Mouse (Mus musculus): ENCODE results near the gene Arrdc2.
A peak's percentile ranks its signal among the peaks of the same experiment; 100 is the strongest.
"Not testable (repeated sequence)": the region's sequence is repeated elsewhere in the genome, so short reads cannot be mapped to it uniquely, and the experiment has no call there.

Arrdc2 gene

DNA sequence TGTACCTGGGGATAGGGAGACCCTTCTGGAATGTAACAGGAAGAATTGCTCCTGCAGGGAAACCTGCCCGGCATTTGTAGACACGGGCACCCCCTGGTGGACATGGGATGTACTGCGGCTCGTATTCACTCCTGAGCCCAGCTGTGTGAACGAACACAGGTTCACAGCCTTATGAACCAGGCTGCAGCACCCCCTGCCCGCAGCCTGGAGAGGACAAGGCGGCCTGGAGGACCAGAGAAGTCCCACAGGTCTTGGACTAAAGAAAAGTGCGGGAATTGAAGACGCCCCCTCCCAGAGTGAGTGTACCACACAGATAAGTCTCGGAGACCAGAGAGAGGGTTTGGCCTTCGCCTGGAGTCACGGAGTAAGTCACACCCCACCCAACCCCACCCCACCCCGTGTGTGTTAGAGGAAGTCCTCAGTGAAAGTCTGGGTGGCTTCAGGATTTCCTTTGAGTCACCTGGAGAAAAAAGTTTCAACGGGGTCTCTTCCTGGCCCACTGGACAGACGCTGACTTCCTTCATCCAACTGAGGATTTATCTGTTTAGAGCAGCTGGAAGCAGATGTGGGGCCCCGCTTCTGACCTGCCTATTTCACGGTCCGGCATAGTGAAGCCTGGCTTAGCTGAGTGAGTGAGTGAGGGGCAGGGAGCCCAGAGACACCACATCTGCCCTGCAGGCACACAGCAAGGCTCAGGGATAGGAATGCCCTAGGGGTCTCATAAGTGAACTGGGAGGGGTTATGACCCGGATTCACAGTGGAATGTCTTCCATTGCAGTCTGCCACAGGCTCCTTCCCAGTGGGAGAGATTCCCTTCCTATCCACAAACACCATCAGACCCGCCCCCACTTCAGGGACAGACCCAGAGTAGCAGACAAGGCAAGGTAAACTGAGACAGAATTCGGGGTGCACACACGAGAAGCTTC lies 1.9 kb upstream of the Arrdc2 start:
- peak; percentile 94 for DNase-seq (ENCODE audit: low read depth, low spot score)

DNA sequence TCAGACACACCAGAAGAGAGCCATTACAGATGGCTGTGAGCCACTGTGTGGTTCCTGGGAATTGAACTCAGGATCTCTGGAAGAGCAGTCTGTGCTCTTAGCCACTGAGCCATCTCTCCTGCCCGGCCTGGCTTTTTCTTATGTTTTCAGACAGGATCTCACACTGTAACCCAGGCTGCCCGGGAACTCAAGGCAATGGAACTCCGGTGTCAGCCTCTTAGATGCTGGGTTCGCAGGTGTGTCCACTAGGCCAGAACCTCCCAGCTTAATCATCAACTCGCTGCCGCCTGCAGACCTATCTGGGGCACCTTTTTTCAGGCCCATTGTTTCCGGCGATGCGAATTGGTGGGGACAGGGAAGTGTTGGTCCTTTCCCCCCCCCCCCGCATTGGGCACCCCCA lies 1.1 kb upstream of the Arrdc2 start:
- DNase-seq (ENCODE audit: low read depth, low spot score) = no peak

DNA sequence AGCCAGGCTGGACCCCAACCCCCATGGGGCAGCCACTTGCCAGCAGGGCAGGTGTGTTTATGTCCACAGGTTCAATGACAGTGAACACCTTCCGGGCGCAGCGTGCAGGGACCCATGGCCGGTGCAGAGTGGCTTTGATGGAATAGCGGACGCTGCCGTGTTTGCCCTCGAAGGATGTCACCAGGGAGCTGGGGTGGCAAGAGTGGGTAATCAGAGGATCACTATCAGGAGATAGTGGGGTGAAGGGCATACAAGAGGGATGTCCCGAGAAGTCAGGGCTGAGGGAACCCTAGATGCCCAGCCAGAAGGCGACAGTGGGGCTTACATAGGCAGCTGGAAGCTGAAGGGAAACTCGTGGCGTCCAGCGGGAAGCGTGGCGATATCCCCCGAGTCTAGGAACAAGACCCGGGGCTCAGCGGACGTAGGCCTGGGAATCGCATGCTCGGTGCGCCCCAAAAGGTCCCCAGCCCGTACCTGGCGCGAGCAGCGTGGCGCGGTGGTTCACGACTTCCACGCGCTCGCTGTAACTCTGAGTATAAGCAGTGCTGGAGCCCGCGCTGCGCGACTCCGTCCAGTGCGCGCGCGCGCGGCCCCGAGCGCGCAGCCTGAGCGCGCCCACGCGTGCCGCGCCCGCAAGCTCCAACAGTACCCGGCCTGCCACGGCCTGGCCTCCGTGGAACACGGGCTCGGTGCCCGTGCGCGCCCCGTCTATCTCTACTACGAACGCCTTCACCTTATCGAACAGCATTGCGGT lies 689 bp downstream of the Arrdc2 start:
- DNase-seq (ENCODE audit: low read depth, low spot score) = no peak

DNA sequence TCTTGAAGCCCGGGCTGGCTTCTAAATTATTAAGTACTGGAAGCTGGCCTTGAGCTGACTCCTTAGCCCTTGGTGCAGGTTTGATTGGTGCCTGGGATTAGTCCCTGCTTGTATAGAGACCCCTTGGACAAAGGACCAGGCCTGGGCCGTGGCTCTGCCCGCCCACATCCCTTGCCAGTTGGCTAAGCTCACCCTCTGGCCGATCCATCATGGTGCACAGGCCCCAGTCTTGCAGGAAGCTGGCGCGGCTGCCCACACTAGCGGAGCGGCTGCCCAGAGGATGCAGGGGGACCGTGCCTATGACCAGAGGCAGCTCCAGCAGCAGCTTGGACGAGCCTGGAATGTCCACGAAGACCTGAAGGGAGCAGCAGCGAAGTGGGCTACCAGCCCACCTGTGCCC lies 2.9 kb downstream of the Arrdc2 start:
- no peak for DNase-seq (ENCODE audit: low read depth, low spot score)

DNA sequence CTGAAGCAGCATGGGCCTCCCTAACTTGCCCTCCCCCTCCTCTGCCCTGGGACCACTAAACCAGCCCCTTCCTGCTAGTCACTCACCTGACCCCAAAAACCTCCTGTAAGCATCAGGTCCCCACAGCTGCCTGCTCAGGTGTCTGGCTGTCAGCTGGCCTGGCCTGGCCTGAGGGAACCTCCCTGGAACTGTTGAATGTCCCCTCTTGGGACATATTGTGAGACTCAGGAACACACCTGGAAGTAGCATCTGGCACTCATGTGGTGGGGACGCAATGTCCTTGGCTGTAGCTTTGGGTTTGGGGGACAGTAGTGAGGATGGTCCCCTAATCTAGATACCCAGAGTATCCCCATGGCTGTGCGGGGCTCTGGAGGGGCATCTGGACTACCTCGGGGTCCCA lies 5.4 kb downstream of the Arrdc2 start:
- DNase-seq (ENCODE audit: low read depth, low spot score) = no peak

DNA sequence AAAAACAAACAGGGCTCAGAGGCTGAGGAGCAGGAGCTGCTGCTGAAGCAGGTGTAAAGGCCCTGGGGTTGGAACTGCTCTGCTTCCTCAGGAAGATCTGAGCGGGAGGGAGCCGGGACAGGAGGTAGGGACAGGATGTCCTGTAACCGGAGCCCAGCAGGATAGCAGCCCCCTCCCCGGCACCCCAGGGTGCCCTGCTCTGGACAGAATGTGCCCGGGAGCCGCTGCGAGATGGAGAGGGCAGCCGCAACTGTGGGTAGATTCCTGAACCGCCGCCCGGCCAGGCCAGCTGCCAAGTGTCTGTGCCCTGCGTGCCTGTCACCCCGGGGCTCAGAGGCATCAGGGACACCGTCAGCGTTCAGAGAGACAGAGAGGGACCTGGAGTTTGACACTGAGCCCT lies 6.0 kb downstream of the Arrdc2 start:
- no peak for DNase-seq (ENCODE audit: low read depth, low spot score)

DNA sequence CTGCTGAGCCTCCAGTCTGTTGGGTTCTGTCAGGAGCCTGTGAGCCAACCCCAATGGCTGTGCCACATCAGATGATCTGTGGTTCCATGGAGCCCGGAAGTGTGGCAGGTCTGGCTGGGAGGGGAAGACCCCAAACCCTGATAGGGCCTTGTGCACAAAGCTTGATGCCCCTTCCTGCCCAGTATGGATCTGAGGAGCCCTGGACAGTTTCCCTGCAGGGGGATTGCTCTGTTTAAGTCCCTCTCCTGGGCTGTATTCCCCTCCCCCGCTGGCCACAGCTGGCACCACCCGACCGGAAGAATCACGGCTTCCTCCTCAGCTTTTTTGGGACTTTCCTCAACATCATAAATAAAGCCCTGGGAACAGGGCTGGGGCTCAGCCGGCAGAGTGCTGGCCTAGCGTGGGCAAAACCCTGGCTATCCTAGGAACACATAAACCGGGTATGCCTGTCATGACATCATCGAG lies 6.5 kb downstream of the Arrdc2 start:
- no peak for DNase-seq (ENCODE audit: low read depth, low spot score)

DNA sequence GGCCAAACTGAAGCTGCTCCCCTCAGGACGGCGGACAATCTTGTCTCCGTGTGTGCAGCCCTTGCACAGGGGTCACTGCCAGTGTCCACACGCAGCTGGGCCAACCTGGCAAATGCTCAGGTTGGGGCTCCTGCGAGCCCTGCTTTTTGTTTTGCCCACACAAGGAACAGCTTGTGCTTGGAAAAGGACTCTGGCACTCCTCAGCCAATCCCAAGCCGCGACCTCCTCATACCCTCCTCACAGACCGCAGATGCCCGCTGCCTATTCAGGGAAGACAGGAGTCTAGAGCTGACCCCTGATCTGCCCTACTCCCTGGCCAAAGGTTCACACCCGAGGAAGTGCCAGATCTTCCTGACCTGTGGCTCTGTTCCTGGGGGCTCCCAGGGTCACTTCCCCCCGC lies 7.1 kb downstream of the Arrdc2 start:
- DNase-seq (ENCODE audit: low read depth, low spot score) = no peak

DNA sequence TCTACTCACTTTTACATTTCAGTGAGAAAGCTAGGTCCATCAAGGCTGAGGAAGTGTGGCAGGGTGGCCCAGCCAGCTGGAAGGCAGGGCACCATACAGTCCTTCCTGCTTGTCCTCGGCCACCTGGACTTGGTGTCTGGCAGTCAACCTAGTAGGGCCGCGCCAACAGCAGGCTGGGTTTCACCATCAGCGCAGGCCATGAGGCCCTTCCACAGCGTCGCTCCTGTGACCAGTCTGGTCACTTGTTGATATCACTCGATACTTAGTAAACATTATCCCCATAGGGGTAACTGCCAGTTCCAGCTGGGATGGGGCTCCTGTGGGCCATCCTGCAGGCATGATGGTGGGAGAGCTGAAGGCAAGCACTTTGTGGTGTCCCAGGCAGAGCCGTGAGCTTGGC lies 8.0 kb downstream of the Arrdc2 start:
- DNase-seq (ENCODE audit: low read depth, low spot score) = no peak

DNA sequence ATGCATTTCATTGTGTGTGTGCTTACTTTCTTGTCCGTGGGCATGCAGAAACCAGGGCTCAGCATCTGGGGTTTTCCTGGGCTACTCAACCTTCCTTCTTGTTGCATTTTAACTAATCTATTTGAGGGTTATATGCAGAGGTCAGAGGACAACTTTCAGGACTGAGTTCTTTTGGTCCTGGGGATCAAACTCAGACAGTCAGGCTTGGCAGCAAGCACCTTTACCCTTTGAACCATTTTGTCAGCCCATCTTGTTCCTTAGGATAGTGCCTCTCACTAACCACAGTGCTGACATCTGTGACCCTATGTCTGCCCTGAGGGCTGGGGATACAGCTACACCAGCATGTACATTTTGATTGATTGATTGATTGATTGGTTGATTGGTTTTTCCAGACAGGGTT lies 11.7 kb downstream of the Arrdc2 start:
- DNase-seq (ENCODE audit: low read depth, low spot score) = no peak

DNA sequence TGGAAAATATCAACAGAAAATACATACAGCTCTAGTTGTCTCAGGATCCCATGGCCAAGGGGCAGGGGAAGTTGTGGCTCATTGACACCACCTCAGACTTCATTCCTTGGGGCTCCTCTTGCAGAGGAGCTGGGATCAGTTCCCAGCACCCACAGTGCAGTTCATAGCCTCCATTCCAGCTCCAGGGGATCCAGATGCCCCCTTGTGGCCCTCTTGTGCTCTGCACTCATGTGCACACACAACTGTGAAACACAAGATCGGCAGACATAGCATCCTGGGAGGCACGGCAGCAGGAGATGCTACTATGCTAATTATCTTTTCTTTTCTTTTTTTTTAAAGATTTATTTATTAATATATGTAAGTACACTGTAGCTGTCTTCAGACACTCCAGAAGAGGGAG lies 12.5 kb downstream of the Arrdc2 start:
- DNase-seq (ENCODE audit: low read depth, low spot score) = peak; percentile 75

DNA sequence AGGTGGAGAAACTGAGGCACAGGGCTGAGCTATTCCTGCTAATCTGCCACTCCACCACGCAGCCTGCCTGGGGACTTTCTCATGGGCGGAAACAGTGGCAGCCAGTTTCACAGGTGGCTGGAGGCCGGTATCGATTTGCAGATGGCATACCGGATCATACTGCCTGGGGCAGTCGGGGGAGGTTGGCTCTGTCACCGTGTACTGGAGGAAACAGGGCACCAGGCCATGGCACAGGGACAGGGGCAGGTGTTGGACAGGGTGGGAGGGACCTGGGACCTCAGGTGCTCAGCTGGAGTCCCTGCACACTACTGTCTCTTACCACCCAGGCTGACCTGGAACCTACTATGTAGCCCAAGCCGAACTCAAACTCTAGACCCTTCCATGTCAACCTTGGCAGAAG lies 13.7 kb downstream of the Arrdc2 start:
- no peak for DNase-seq (ENCODE audit: low read depth, low spot score)

DNA sequence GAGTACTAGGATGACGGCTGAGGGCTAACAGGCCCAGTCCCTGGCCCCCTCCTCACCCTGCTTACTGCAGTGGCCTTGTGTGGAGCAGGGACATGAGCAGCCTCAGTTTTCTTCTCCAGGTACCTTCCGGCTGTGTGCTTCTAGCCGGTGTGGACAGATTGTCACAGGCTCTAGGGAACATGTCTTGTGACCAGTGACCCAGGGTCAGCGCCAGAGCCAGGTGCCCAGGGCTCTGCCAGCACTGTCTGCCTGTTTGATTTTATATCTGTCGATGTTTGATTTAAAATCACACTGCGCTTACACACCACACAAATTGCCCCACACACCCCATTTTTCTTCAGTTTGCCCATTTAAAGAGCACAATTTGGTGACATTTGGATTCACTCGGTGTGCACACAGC lies 15.7 kb downstream of the Arrdc2 start:
- DNase-seq (ENCODE audit: low read depth, low spot score) = no peak

DNA sequence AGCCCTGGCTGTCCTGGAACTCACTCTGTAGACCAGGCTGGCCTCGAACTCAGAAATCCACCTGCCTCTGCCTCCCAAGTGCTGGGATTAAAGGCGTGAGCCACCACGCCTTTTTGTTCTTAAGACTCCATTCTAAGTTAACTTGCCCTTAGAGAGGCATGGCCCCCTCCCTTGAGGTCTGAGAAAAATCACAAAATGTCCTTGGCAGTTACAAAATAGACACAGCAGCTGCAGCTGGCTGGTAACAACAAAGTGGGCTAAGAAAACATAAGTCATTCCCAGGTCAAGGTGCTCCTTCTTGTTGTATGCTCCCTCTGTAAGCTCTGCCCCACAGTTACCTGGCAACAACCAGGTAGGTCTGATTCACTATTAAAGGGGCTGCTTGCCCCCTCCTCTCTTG lies 16.9 kb downstream of the Arrdc2 start:
- not testable (repeated sequence) for DNase-seq (ENCODE audit: low read depth, low spot score)

DNA sequence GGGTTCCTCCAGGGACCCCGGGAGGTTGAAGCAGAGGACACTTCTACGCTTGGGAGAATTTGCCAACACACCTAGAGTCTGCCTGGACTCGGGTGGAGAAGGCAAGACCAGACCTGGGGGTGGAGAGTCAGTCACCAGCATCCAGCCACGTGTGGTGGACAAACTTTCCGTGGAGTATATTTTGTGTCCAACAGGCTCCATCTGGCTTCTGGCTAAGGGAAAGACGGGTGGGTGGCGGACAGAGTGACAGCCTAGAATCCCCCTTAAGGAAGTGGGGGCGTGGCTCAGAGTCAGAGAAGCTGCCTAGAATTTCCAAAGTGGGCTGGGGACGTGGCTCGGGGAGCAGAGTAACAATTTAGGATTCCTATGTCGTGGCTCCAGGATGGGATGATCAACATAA lies 17.5 kb downstream of the Arrdc2 start:
- no peak for DNase-seq (ENCODE audit: low read depth, low spot score)

DNA sequence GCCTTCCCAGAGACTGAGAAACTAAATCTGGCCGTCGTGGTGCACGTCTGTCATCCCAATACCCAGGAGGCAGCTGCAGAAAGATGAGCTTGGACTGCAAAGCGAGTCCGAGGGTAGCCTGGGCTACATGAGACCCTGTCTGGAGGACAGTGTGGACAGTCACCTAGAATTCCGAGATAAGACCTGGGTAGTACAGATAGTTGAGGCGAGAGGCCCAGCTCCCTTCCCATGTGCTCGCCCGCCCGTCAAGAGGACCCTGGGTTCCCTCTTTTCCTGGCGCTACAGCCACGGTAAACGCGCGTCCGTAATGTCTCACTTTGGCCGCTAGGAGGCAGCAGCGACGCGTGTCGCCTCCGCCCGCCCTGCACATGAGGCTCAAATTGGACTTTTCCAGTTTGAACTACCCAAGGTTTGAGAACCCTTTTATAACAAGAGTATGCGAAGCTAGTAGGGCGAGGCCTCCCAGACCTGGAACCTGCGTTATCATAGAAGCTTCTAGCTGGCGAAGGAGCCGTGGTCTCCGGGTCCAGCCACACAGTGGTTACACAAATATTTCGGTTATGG lies 18.0 kb downstream of the Arrdc2 start:
- peak; percentile 91 for DNase-seq (ENCODE audit: low read depth, low spot score)

DNA sequence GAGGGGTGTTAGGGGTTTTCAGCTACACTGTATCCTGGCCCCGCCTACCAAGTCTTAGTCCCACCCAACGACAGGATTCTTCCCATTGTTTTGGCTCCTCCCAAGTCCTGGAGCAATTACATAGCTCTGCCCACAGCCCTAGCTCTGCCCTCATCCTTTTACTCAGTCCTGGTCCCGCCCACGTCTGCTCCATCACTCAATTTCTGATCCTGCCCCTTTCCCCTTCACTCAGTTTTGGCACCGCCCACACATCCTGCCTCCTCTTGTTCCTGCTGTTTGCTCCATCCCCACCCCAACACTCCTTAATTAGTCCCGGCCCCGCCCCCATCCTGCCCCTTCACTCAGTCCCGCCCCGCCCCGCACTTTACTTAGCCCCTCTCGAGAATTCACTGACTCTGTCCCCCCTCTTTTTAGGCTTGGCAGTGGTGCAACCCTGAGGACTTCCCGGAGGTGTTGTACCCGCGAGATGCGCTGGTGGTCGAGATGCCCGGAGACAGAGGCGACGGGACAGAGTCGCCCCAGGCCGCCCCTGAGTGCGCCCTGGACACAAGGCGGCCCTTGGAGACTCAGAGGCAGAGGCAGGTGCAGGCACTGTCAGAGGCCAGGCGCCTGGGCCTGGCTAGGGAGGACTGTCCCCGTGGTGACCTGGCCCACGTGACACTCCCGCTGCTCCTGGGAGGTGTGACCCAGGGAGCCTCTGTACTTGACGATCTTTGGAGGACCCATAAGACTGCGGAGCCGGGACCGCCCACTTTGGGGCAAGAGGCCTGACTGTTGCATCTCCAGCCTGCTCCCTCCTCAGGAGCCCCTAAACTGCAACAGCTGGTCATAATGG lies 19.2 kb downstream of the Arrdc2 start:
- peak; percentile 98 for DNase-seq (ENCODE audit: low read depth, low spot score)

DNA sequence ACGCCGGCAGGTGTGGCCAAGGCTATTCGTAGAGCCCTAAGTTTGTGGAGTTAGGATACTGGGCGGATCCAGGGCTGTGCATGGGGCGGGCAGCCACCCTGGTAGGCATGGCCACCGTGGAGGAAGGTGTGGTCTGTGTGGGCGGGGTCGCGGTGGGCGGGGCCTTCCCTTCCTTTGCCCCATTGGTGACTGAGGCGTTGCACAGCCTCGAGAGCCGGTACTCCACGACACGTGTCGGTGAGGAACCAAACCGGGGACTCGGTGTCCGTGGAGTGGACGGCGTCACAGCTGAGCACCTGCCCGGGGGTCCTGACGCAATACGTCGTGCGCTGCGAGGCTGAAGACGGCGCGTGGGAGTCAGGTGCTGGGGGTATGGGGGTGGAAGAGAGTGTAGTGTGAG lies 22.8 kb downstream of the Arrdc2 start:
- peak; percentile 78 for DNase-seq (ENCODE audit: low read depth, low spot score)

DNA sequence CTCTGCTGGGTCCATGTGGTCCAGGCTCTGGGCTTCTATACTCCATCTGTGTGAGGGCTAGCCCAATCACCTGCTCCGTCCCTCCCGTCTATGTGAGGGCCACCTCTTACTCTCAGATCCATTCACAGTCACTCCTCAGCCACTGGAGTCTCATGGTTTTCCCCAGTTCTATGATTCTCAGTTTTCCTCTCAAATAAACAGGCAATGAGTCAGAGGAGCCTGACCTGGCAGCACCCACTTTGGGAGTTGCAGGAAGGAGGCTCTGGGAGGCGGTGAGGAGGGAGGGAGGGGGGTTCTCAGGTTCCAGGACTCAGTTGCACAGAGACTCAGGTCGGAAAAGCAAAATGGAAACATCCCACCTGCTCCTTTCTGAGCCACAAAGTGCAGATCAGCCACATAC lies 26.6 kb downstream of the Arrdc2 start:
- DNase-seq (ENCODE audit: low read depth, low spot score) = no peak

DNA sequence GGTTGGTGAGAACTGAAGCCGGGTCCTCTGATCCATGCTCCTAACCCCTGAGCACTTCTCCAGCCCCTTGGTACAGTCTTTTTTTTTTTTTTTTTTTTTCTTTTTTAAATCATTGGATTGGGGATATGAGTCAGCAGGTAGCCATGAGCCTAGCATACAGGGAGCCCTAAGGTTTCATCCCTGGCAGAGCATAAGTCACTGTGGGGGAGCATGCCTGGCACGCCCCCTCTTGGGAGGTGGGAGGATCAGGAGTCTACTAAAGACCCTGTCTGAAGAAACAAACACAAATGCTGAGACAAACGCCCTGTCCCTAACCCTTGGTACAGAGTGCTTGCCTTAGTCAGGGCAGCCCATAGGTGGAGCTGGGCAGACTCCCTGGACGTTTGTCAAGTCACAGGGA lies 27.5 kb downstream of the Arrdc2 start:
- no peak for DNase-seq (ENCODE audit: low read depth, low spot score)

DNA sequence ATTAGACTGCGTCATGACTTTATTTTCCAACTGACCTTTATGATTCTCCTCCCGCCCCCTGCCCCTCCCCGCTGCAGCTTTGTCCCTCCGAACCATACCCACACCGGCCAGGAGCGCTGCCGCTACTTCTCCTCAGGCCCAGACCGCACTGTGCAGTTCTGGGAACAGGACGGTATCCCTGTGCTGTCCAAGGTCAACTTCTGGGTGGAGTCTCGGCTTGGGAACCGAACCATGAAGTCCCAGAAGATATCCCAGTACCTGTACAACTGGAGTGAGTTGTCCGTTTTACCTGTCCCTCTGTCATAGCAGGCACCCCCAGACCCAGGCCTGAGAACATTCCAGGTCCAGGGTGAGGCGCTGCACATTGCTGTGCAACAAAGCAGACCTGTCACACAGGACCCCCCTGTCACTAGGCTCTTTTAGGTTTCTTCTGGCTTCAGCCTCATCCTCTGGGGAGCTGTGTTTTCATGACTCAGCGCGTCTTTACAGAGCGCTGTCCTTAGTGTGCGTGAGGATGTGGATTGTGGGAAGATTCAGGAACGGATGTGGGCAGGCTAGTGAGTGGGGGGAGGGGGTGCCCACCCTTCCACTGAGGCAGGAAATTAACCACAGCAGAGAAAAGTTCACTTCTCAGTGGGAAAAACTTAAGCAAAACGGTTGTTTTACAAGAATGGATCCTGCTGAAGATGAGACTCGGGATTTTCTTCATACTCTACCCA lies 28.4 kb downstream of the Arrdc2 start:
- peak; percentile 60 for DNase-seq (ENCODE audit: low read depth, low spot score)

All from ZHBTc4 (cell line).